18 mouse cellular contexts compared by ENCODE assay signal in genomic region chr9:26778421-26778820, GRCm38 (mm10). TPM values are rescaled to one million over a fixed set of nuclear protein-coding genes. Genes with fewer than 3 reads are reported as not detected.
A peak's percentile ranks its signal among the peaks of the same experiment; 100 is the strongest.
DNase-seq lines count a peak whose midpoint lies in the region.
"Had no signal": no experiment of that assay in that cellular context is flagged by ENCODE, and none has a peak within 500 bp of the region (broad histone marks: within the 10 kb centered on the region; RNA-seq: fewer than 3 reads in every experiment).

No protein-coding gene starts in this region.

- peak; percentile 73 for DNase-seq in gastrocnemius, adult 18-20 months (ENCODE audit: low spot score)
- DNase-seq in gastrocnemius, postnatal 4 days (ENCODE audit: low spot score in 2 of 2): no peak
- peak; percentile 29 for DNase-seq in gastrocnemius, postnatal 14 days
- no peak for DNase-seq in gastrocnemius, postnatal 10 days
- peak; percentile 41 for DNase-seq in kidney, adult 9 months
- DNase-seq in kidney, adult 18-20 months: no peak
- peak; percentile 76 for DNase-seq in gastrocnemius, postnatal 25 days
- DNase-seq in spleen, postnatal 4 days (ENCODE audit: low spot score in 2 of 2): no peak
- DNase-seq: adrenal gland, adult 8-10 months; adrenal gland, postnatal 14 days; adrenal gland, postnatal 36 days; B cell, adult 2 months; cerebellum, adult 11-12 months; cerebellum, adult 2 months; cerebellum, adult 9-10 months; cerebellum, postnatal 10 days; cerebellum, postnatal 25 days had no signal

- intact Hi-C loops in gastrocnemius, postnatal 14 days (cut with DNase I; ENCODE audit: low total_unique reads): loop anchor here (5.0 kb wide), 1 partner anchor 1121 kb away; no protein-coding TSS in a partner anchor

RNA-seq across cellular contexts. Expression of gene Glb1l2, which starts 27.8 kb away (rescaled TPM):
- 1 to 10 TPM; 3.1 to 4.6 TPM for total RNA-seq in gastrocnemius, adult 18-20 months (2021)
- total RNA-seq in gastrocnemius, postnatal 4 days (2021): 1 to 10 TPM; 3.8 to 5.7 TPM
- total RNA-seq in gastrocnemius, postnatal 14 days (2021): 10 to 100 TPM in 1 of 2 experiments, 1 to 10 TPM in 1; 1.7 to 12.3 TPM
- total RNA-seq in gastrocnemius, postnatal 10 days (2021): 1 to 10 TPM; 2.7 to 4.4 TPM
- total RNA-seq in gastrocnemius, postnatal 25 days (2021): 10 to 100 TPM in 1 of 2 experiments, 1 to 10 TPM in 1; 4.6 to 12.2 TPM
- total RNA-seq: CH12.LX had no signal

RNA-seq across cellular contexts. Expression of gene B3gat1, which starts 44.9 kb away (rescaled TPM):
- 1 to 10 TPM in 1 of 2 experiments, under 1 TPM in 1; 0.09 to 1.3 TPM for total RNA-seq in gastrocnemius, adult 18-20 months (2021)
- 1 to 10 TPM; 6.1 to 8.5 TPM for total RNA-seq in gastrocnemius, postnatal 4 days (2021)
- 1 to 10 TPM; 1.7 to 2.0 TPM for total RNA-seq in gastrocnemius, postnatal 14 days (2021)
- total RNA-seq in gastrocnemius, postnatal 10 days (2021): 1 to 10 TPM; 6.0 to 7.0 TPM
- 1 to 10 TPM in 1 of 2 experiments, under 1 TPM in 1; 0.38 to 1.4 TPM for total RNA-seq in gastrocnemius, postnatal 25 days (2021)
- total RNA-seq: CH12.LX had no signal

Comparison
In these comparisons a context has a peak if more than half of its experiments do, and no peak if none do; other contexts are left out.
1. DNase-seq: peak in gastrocnemius, adult 18-20 months (single experiment), gastrocnemius, postnatal 14 days (single experiment), kidney, adult 9 months (single experiment) and gastrocnemius, postnatal 25 days (single experiment); none in gastrocnemius, postnatal 4 days (0 of 2), gastrocnemius, postnatal 10 days (single experiment), kidney, adult 18-20 months (single experiment) and spleen, postnatal 4 days (0 of 2).